Mouse (Mus musculus): ENCODE measurements at regions not wholly inside any gene's neighbourhood (a gene's known extent, or its start where the extent isn't known, plus 50 kb on each side); places are given as distances from the start of the nearest gene placed in this dataset.
"Not testable (repeated sequence)": the region's sequence is repeated elsewhere in the genome, so short reads cannot be mapped to it uniquely, and the experiment has no call there.

- DNase-seq (ENCODE audit: low spot score in 2 of 2), result peak in 1 of 2 experiments; percentile 51
Measured at GRCm38 (mm10) chr8:20285523-20285922, 77.5 kb downstream of the Gm15319 start.

GRCm38 (mm10) chr8:20284856-20285255, 78.2 kb downstream of the Gm15319 start:
- DNase-seq (ENCODE audit: low spot score in 2 of 2), result peak in 1 of 2 experiments; percentile 40

GRCm38 (mm10) chr8:20283141-20283540, 79.9 kb downstream of the Gm15319 start:
- DNase-seq (ENCODE audit: low spot score in 2 of 2), result peak in 1 of 2 experiments; percentile 17

GRCm38 (mm10) chr8:20281201-20281887, 81.7 kb downstream of the Gm15319 start:
- peak; percentile 17 to 69 for DNase-seq (ENCODE audit: low spot score in 2 of 2)

GRCm38 (mm10) chr8:20277701-20278100, 85.3 kb downstream of the Gm15319 start:
- DNase-seq (ENCODE audit: low spot score in 2 of 2), result peak in 1 of 2 experiments; percentile 16

- DNase-seq (ENCODE audit: low spot score in 2 of 2), result not testable (repeated sequence)
Measured at GRCm38 (mm10) chr8:20276661-20277060, 86.3 kb downstream of the Gm15319 start.

GRCm38 (mm10) chr8:20273844-20274243, 89.2 kb downstream of the Gm15319 start:
- peak in 1 of 2 experiments; percentile 15 for DNase-seq (ENCODE audit: low spot score in 2 of 2)

GRCm38 (mm10) chr8:20267520-20268127, 95.4 kb downstream of the Gm15319 start:
- peak in 1 of 2 experiments; percentile 54 for DNase-seq (ENCODE audit: low spot score in 2 of 2)

GRCm38 (mm10) chr8:20266776-20267175, 96.2 kb downstream of the Gm15319 start:
- peak; percentile 67 to 75 for DNase-seq (ENCODE audit: low spot score in 2 of 2)

- not testable (repeated sequence) for DNase-seq (ENCODE audit: low spot score in 2 of 2)
Measured at GRCm38 (mm10) chr8:20264612-20265011, 98.4 kb downstream of the Gm15319 start.

- DNase-seq (ENCODE audit: low spot score in 2 of 2), result peak; percentile 40 to 69
Measured at GRCm38 (mm10) chr8:20264106-20264505, 98.9 kb downstream of the Gm15319 start.

- peak; percentile 49 to 80 for DNase-seq (ENCODE audit: low spot score in 2 of 2)
Measured at GRCm38 (mm10) chr8:20262847-20263570, 100.0 kb downstream of the Gm15319 start.

- peak; percentile 41 to 67 for DNase-seq (ENCODE audit: low spot score in 2 of 2)
Measured at GRCm38 (mm10) chr8:20262253-20262652, 100.8 kb downstream of the Gm15319 start.

GRCm38 (mm10) chr8:20261452-20262181, 101.4 kb downstream of the Gm15319 start:
- peak in 1 of 2 experiments; percentile 18 for DNase-seq (ENCODE audit: low spot score in 2 of 2)

GRCm38 (mm10) chr8:20261007-20261406, 102.0 kb downstream of the Gm15319 start:
- DNase-seq (ENCODE audit: low spot score in 2 of 2), result peak; percentile 70 to 89

- DNase-seq (ENCODE audit: low spot score in 2 of 2), result peak in 1 of 2 experiments; percentile 17
Measured at GRCm38 (mm10) chr8:20260125-20260640, 102.8 kb downstream of the Gm15319 start.

- DNase-seq (ENCODE audit: low spot score in 2 of 2), result peak; percentile 41 to 71
Measured at GRCm38 (mm10) chr8:20259662-20260061, 103.3 kb downstream of the Gm15319 start.
